Mouse (Mus musculus): ENCODE measurements around the gene Gm5294.

Gene Gm5294

DNA sequence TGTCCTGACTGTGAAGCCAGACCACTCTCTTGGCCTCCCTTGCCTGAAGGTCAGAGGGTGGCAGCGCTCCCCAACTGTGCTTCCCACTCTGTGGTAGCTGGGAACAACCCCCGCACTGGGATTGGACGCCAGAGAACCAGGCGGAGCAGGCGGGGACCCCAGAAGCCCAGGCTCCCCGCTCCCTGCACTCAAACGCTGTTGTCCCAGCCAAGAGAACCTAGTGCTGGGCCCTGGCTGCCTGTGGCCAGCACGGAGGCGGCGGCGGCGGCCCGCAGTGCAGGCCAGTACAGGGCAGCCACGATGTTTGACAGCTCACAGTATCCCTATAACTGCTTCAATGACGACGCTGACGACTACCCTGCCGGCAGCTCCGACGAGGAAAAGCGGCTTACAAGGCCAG lies at the start of gene Gm5294:
Gene Gm5294 (plus strand): TSS at position 301 of the 400 bp plus-strand sequence.
- no peak for DNase-seq (ENCODE audit: low read depth, low spot score)

DNA sequence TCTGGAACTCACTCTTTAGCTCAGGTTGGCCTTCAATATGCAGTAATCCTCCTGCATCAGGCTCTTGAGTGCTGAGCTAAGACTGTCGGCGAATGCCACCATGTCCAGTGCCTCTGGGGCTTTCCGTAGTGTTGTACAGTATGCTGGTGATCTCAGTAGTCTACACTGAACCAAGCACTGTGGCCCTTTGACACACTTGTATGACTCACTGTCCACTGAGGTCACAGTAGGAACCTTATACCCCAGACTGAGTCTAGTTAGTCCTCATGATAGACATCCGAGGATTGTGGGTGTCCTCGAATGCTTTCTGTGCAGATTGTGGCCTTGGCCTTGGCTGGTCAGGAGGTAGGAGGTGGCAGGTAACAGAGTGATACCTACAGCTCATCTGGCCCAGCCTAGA lies 44.8 kb upstream of the Gm5294 start:
- no peak for DNase-seq (ENCODE audit: low read depth, low spot score)

DNA sequence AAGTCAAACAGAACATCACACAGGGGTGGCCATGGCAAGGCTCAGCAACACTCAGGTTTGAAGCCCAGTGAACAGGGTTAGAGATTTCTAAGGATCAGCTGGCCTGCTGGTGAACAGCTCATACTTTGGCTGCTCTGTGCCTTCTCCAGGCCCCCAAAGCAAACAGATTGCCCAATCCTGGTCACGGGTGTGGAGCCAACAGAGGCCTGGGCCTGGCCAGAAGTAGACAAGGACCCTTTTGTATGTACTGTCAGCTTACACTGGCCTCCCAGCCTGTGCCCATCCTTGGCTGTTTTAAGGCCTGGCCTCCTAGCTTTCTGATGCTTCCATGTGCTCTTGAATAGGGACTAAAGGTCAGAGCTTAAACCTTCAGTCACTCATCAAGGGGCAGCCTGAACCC lies 43.5 kb upstream of the Gm5294 start:
- DNase-seq (ENCODE audit: low read depth, low spot score), result no peak

DNA sequence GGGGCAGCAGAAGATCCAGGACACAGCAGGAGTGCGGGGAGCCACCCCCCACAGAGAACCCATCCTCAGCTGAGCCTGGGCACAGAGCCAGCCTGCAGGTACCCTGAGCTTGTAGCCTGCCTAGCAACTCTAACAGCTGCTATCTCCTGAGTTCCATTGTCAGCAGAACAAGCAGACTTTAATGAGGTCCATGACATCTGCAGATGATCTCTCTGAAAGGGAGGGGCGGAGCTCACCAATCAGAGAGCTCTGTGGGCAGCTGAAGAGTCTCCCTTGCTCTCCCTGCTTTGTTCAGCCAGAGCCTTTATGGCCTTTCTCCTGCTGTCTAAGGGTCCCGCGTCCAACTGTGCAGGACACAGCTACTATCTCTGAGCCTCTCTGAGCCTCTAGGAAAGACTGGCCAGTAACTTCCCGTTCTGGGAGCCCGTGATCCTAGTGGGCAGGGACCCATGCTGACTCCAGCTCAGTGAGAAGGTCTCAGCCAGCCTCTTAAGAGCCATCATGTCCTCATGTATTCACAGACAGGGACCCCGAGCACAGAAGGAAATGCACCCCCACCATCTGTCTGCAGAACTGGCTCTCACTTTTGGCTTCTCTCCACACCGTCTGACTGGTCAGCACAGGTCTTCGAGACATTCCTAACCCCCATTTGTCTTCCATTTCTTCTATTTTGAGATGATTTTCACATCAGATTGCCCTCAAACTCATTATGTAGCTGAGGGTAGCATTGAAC lies 41.0 kb upstream of the Gm5294 start:
- no peak for DNase-seq (ENCODE audit: low read depth, low spot score)

DNA sequence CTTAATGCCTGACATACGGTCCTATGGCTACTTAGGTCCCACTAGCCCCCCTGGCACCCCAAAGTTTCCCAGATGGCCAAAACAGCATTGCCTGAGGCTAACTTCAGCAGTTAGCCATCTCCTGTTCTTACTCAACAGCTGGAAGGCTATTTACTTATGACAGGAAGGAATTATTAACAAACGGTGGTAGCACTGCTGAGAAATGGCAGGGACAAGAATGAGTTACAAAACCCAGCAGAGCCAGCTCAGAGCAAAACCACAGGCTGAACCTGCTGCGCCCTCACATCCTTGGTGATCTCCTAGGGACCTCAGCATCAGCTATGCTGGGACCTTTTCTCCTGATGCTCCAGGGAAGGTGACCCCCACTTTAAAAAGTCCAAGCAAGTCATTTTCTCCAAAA lies 40.2 kb upstream of the Gm5294 start:
- no peak for DNase-seq (ENCODE audit: low read depth, low spot score)

DNA sequence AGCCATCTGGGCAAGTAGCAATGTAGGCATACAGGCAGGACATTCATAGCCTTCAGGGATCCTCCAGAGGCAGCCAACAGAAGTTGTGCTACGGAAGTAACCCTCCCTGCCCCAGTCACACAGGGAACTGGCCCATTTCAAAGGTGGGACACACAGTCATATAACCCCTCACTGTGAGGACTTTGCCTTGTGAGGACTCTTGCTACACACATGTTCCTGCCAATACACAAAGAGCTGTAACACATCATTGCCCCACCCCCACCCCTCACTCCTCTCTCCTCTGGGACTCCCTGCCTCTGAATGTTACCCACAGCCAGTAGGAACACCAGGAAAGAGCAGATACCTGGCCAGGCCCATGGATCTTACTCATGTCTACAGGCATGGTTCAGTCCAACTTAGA lies 37.2 kb upstream of the Gm5294 start:
- DNase-seq (ENCODE audit: low read depth, low spot score), result no peak

DNA sequence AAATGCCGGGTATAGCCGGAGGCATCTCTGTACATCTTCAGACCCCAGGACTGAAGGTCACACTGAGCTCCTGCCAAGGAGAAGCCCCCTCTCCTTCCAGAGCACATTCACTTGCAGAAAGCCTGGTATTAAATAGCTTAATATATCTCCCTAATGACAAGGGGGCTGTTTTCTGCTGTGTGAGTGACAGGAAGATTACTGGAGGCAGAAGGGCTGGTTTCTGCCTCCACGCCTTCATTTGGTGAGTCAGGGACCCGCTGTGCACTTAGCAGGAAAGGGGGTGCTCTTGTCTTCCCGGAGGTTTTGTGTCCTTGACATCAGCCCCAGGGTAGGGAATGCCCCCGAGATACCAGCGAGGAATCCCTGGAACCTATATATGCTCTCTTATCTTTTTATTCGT lies 36.7 kb upstream of the Gm5294 start:
- DNase-seq (ENCODE audit: low read depth, low spot score), result no peak

DNA sequence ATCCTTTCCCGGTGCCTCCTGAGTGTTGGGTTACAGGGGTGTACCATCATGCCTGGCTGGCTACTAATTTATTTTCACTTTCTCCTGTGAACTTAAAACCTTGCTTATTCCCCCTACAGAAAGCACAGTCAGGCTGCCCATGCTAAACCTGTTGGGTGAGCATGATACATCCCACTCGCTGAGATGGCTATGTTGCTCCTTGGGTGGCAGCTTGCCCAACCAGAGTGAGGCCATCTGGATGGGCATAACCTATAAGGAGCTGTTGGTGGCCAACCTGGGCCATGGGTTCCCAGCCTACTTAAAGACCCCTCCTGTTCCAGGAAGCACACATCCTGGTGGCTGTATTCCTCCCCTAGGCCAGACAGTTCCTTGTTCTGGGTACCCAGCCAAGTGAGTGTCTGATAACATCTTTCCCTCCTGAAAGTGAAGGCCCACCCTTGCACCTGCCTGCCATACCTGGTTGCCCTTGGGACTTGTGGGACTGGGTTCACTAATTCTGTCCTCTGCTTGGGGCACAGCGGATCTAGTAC lies 33.8 kb upstream of the Gm5294 start:
- DNase-seq (ENCODE audit: low read depth, low spot score), result no peak

DNA sequence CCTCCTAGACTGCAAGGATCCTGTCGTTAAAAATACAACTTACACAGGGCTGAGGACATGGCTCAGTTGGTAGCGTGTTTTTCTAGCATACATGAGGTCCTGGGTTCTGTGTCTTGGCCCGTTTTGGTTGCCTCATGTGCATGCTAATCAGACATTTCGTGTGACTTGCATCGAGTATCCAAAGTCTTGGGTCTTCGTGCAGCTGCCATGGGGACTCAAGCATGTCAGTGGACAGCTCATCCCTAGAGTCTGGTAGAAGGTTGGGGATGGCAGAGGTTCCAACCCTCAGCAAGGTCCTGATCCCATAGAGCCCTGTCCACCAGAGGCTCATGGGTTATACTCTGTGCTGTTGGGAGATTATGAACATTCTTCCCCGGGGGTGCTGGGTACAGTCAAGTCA lies 32.2 kb upstream of the Gm5294 start:
- DNase-seq (ENCODE audit: low read depth, low spot score), result no peak

DNA sequence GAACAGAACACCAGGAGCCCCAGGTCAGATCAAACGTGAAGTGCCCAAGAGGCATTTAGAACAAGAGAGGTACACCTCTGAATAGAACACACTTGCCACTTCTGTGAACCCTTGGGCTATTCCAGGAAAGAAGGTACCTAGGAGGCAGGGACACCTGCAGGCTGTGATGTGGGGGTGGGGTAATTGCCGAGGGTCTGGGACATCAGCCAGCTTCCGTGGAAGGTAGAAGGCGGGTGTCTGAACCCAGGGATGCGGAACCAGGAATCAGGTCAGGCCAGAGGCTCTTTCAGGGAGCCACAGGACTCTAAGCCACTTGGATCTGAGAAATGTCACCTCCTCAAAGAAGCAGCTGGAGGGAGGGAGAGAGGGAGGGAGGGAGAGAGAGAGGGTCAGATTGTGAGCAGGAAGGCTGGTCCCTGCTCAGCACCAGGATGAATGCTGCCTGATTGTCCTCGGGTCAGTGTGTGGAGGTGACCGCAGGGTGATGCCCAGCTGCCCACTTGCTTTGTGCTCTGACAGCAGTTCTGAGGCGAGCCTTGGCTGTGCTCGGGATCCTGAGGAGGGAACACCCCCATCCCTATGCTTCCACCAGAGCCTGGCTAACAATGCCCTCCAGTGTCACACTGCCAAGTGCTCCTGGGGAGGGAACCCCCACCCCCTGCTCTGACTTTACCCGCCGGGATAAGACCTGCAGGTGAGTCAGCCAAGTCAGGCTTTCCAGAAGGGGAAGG lies 31.2 kb upstream of the Gm5294 start:
- DNase-seq (ENCODE audit: low read depth, low spot score), result no peak

DNA sequence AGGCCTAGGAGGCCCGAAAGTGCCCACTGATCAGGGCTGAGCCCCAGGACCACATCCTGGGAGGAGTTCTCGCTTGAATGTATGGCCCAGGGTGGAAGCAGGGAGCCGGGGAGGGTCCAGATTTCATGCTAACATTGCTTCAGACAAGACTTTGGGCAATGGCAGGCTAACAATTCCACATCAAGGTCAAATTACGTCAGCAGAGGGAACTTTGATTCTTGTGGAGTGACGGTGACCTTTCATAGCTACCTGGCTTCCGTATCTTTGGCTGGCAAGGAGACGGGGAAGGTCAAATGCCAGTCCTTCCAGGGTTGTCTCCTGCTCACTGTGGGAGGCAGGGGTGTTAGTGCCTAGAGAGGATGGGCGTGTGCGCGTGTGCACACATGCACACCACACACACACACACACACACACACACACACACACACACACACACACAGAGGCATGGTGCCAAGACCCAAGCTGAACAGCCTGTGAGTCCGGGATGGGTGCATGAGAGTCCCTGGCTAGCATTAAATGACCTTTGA lies 28.9 kb upstream of the Gm5294 start:
- no peak for DNase-seq (ENCODE audit: low read depth, low spot score)

DNA sequence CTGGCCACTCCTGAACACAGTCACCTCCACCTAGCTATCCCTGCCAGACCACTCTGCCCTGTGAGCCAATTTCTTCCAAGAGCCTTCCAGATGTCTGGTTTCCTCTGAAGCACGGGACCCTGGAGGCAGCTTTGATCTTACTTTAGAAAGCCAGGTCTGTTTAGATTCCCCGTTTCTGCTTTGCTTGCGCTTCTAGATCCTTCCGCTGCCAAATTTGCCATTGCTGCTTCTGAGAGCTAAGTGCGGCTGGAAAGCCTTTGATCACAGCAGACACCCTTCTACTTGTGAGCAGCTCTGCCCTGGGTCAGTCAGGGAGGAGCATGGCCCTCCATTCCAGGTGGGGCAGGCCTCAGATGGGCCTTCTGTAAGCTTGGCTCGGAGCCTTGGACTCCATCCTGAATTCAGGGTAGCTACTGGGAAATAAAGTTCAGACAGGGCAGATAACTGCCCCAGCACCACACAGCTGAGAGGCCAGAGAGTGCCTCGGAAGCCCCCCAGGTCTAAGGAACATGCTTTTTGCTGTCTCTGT lies 18.2 kb upstream of the Gm5294 start:
- no peak for DNase-seq (ENCODE audit: low read depth, low spot score)

DNA sequence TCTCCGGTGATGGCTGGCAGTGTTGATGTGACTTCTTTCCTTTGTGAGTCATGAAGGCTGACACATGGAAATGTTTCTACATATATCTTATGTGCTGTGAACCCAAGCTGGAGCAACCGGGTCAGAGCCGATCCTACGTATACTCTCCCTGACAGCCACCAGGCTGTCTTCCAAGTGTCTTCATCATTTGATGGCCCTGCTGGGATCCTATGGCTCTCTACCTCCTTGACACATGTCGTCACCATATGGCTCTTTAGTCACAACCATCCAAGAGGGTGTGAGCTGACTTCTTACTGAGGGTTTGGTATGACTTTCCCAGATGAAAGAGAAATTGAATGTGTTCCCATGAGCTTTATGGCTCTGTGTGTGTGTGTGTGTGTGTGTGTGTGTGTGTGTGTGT lies 15.6 kb upstream of the Gm5294 start:
- no peak for DNase-seq (ENCODE audit: low read depth, low spot score)

DNA sequence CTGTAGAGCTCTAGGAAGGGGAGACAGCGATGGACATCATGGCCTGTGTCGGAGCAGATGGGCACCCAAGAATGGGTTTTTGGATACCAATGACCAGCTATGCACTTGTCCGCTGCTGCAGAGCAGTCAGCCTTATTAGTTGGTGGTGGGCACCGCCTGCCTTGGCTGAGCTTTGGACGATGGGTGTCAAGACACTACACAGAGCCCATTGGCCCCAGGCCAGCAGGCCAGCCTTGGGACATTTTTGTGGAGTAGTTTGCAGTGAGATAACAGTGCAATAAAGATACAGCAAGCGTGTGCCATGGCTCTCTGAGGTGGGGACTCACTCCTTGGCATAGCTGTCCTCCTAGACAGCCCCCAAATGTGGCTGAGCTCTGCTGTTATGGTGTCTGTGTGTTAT lies 10.1 kb upstream of the Gm5294 start:
- DNase-seq (ENCODE audit: low read depth, low spot score), result no peak

DNA sequence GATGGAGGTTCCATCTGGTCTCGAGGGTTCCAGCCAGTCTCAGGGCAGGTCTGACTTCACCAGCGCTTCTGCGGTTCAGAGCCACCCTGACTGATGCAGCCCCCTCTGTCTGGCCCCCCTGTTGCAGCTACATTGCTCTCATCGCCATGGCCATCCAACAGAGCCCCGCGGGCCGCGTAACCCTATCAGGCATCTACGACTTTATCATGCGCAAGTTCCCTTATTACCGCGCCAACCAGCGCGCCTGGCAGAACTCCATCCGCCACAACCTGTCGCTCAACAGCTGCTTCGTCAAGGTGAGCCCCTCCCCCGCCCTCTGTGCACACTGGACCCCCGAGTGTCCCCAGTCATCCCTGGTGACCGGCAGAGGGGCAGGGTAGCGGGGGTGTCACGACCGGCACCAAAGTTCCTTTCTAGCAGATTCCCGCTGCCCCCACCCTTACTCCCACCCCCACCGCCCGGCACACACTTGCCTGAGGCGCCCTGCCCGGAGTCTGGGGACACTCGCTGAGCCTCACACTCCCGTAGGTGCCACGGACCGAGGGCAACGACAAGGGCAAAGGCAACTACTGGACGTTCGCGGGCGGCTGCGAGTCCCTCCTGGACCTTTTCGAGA lies 945 bp downstream of the Gm5294 start:
- DNase-seq (ENCODE audit: low read depth, low spot score), result no peak

DNA sequence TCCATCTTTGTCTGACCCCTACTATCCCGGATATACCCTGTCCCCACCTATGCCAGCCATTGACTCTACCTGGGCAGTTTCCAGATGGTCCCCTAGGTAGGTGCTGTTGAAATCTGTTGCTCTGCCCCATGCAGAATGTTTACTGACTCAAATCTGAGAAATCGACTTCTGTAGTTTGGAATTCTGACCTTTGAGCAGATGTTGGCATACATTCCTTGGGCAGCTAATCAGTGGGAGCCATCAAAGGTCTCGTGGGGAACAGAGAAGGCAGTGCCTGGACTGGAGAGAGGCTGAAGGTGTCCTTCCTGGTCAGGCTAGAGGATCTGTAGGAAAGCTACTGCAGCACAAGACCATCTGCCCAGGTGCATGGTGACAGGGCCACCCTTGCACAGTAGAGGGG lies 5.2 kb downstream of the Gm5294 start:
- no peak for DNase-seq (ENCODE audit: low read depth, low spot score)

DNA sequence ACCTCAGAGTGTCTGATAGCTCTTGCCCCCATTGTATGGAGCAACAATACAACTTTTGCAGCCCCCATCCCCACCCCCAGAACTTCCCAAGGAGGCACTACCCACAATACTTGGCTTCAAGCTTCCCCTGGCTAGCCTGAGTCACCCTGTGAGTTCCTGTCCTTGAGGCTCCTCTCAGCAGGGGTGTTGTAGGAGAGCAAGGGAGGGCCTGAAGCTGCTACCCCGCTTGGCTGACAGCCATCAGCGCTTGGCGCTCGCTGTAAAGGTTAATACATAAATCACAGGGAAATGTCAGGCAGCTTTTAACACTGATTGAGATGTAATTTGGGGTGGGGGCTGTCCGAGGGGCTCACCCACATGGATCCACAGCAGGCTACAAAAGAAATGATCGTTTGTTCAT lies 13.5 kb downstream of the Gm5294 start:
- DNase-seq (ENCODE audit: low read depth, low spot score), result no peak

DNA sequence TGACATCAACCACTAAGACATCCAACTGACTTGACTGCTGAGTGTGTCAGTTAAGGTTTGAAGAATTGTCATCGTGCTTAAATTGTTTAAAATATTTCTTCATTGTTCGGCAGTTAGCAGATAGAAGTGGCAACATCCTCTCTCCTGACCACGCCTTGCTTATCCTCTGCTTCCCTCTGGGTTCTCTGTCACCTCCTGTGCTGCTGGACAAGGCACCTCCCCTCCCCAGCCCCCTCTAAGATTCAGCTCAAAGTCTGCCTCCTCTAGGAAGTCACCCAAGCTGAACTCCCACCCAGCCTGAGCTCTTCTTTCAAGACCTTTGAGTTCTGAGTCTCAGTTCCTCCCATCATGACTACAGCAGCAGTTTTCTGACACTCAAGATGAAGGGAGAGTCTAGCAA lies 15.0 kb downstream of the Gm5294 start:
- DNase-seq (ENCODE audit: low read depth, low spot score), result no peak

DNA sequence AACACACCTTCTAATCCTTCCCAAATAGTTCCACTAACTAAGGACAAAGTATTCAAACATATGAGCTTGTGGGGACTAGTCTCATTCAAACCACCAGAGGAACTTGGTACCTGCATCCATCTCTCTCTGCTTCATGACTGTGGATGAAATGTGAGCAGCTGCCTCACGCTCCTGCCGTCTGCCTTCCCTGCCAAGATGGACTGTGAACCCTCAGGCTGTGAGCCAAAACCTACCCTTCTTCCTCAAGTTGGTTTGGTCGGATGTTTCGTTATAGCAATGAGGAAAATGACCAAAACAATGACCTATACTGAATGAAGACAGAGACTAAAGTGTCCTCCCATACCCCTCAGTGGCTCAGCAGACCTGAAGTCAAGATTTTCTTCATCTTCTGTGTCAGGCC lies 21.1 kb downstream of the Gm5294 start:
- no peak for DNase-seq (ENCODE audit: low read depth, low spot score)

DNA sequence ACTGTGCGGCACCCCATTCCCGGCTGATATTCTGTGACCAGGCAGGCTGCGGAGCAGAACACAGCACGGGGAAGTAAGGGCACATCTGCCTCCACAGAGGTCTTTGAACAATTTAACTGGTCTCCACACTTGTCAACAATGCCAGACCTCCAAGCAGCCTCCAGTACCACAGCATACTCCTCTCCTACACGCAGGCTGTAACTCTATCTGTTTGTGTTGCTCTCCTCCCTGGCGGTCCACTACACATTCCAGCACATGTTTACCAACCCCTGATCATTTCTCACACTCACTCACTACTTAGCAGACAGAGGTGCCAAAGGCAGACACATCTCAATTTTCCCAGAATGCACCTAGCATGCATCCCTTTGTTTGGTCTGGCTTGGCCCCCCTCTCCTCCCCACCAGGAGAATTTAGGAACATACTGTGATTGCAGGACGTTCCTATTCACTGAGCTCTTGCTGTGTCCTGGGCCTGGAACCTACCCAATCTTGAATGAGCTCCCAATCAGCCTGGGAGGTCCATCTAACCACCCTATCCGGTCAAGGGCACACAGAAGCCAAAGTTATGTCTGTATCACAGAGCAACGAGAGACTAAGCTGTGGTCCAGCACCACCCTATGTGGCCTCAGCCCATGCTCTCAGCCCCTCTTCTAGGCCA lies 23.4 kb downstream of the Gm5294 start:
- no peak for DNase-seq (ENCODE audit: low read depth, low spot score)

DNA sequence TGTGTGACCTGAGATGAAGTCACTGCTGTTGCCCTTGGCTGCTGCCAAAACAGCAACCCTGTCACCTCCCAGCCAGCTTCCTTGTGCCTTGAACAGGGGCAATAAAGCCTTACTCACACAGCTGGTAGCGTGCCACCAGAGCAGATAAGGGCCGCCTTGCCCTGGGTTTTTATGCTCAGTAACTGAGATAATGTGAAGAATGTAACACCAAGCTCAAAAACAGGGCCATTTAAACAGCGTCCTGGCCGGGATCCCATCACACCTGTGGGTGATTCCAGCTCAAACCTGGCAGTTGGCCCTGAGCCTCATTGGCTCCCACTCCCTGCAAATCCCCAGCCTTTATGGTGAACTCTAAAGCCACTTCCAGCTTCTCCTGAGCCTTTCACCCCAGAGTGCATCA lies 26.6 kb downstream of the Gm5294 start:
- no peak for DNase-seq (ENCODE audit: low read depth, low spot score)

DNA sequence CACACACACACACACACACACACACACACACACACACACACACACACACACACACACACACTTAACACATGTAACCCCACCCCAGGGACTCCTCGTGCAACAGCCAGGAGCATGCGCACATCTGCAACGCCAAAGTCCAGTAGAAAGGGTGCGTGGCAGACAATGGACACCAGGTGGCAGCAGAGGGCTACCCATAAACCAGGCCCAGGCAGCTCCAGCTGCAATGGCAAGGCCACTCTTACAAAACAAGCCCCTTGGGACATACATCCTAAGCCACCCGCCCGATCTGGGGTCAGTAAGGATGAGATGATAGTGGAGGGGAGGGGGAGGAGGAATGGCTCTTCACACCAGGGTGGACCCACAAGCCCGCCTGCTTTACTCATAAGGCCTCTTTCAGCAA lies 28.2 kb downstream of the Gm5294 start:
- peak; percentile 92 for DNase-seq (ENCODE audit: low read depth, low spot score)
